In the genomic region with DNA sequence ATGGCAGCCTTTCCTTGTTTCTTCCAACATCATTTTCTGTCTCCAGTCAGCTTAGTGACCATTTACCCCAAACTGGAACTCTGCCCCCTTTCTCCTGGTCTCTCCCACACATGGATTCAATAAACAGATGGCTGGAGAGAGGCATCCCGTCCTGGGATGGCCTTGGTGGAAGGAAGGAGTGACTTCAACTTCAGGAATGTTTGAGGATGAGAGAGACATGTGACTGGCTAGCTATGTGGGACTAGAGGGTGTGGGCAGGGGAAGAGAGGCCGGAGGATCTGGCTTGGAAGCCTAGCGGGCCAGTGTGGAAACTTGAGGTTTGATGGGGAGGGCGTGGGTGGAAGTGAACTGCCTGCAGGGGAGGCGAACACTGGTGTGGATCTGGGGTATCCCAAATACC, we compare ENCODE assay signal across 10 mouse cellular contexts. TPM values are rescaled to one million over a fixed set of nuclear protein-coding genes. Genes with fewer than 3 reads are reported as not detected.
DNase-seq lines count a peak whose midpoint lies in the region; ATAC-seq and TF ChIP-seq lines count a peak whose summit lies in the region.
"Had no signal": no experiment of that assay in that cellular context is flagged by ENCODE, and none has a peak within 500 bp of the region (broad histone marks: within the 10 kb centered on the region; RNA-seq: fewer than 3 reads in every experiment).

No protein-coding gene starts in this region.

- H3K9ac ChIP-seq in stomach, postnatal 0 days (ENCODE audit: low read length), result no peak overlapping the region
- H3K9ac ChIP-seq: forebrain, postnatal 0 days had no signal

- H3K9me3 ChIP-seq in stomach, postnatal 0 days (ENCODE audit: control insufficient read depth, low read length), result no peaks in the 10 kb centered on the region

- no peak overlapping the region for H3K4me2 ChIP-seq in stomach, postnatal 0 days (replicated peaks; ENCODE audit: low read depth)

- H3K4me3 ChIP-seq in spleen, adult 2 months (ENCODE audit: extremely low read depth, insufficient read depth, insufficient read length), result no peak overlapping the region
- H3K4me3 ChIP-seq in stomach, postnatal 0 days (ENCODE audit: low read depth, low read length), result no peak overlapping the region

- H3K4me1 ChIP-seq in spleen, adult 2 months (ENCODE audit: control insufficient read depth, insufficient read depth, insufficient read length), result no peaks in the 10 kb centered on the region
- peaks cover 17% of the 10 kb centered on the region for H3K4me1 ChIP-seq in stomach, postnatal 0 days (replicated peaks; ENCODE audit: control insufficient read depth, insufficient read depth)

- peak; percentile 68 for DNase-seq in gastrocnemius, adult 18-20 months (ENCODE audit: low spot score)
- no peak for DNase-seq in gastrocnemius, adult 8-10 months (ENCODE audit: low spot score in 2 of 2)
- DNase-seq in spleen, adult 2 months (ENCODE audit: low read depth in 1 of 2, low spot score in 2 of 2), result no peak
- no peak for DNase-seq in spleen, adult 18-20 months
- peak; percentile 79 for DNase-seq in gastrocnemius, postnatal 25 days
- DNase-seq in stomach, postnatal 0 days (ENCODE audit: low spot score), result no peak
- no peak for DNase-seq in left cerebral cortex, adult 11 months (ENCODE audit: low spot score)
- DNase-seq in layer of hippocampus, adult 8-10 months (ENCODE audit: low spot score in 2 of 2), result no peak
- DNase-seq: forebrain, postnatal 0 days; retina, postnatal 1 day had no signal

- TF ChIP-seq EP300 in stomach, postnatal 0 days (optimal IDR thresholded peaks at IDR 0.05), result no peak

- ATAC-seq in stomach, postnatal 0 days (ENCODE audit: low FRiP score, low TSS enrichment), result peak; percentile 27; the same call in 1 of the 2 replicates
- ATAC-seq: forebrain, postnatal 0 days had no signal

- no peaks in the 10 kb centered on the region for H3K27me3 ChIP-seq in spleen, adult 2 months (ENCODE audit: control insufficient read depth, insufficient read depth, low read length)
- no peaks in the 10 kb centered on the region for H3K27me3 ChIP-seq in stomach, postnatal 0 days (ENCODE audit: control insufficient read depth, insufficient read depth, low read length)

- peak overlapping the region; percentile 24; the same call in 1 of the 2 replicates for H3K27ac ChIP-seq in spleen, adult 2 months (ENCODE audit: insufficient read depth, low read length)
- H3K27ac ChIP-seq in stomach, postnatal 0 days (replicated peaks), result no peak overlapping the region

- 84% methylated on average over 5 of the region's 5 CpGs for WGBS in spleen, adult 2 months
- 63% methylated on average over 5 of the region's 5 CpGs for WGBS in stomach, postnatal 0 days

- H3K36me3 ChIP-seq in spleen, adult 2 months (ENCODE audit: control insufficient read depth, insufficient read depth, low read length), result no peaks in the 10 kb centered on the region
- H3K36me3 ChIP-seq in stomach, postnatal 0 days (ENCODE audit: control insufficient read depth, insufficient read depth, low read length), result no peaks in the 10 kb centered on the region

- no peak for TF ChIP-seq CTCF in spleen, adult 2 months (IDR thresholded peaks at IDR 0.05; ENCODE audit: extremely low read depth, insufficient read depth, insufficient read length, insufficient replicate concordance)
- TF ChIP-seq CTCF in stomach, postnatal 0 days (IDR thresholded peaks at IDR 0.05; ENCODE audit: low read depth), result peak; percentile 34

- TF ChIP-seq POLR2A in spleen, adult 2 months (IDR thresholded peaks at IDR 0.05; ENCODE audit: low read depth, low read length), result no peak

RNA-seq across cellular contexts. Expression of gene Mxra7, which starts 11.1 kb away (rescaled TPM):
- total RNA-seq in gastrocnemius, adult 18-20 months (2021), result 1 to 10 TPM; 5.2 to 8.2 TPM
- total RNA-seq in gastrocnemius, adult 8-10 months (2022), result 1 to 10 TPM; 5.4 to 9.4 (median 8.1) TPM
- polyA plus RNA-seq in spleen, adult 2 months (2012; rRNA removed), result 18.6 and 25.0 TPM in 2 replicates
- total RNA-seq in gastrocnemius, postnatal 25 days (2021), result 10 to 100 TPM; 13.2 to 14.7 TPM
- 15.9 and 18.4 TPM in 2 replicates for polyA plus RNA-seq in stomach, postnatal 0 days (2015; fragmentation: Nextera tagmentation; extraction: Ambion mirVana)
- total RNA-seq in layer of hippocampus, adult 8-10 months (2022), result 10 to 100 TPM; 18.6 to 22.1 (median 20.0) TPM

RNA-seq across cellular contexts. Expression of gene Mettl23, which starts 26.3 kb away (rescaled TPM):
- total RNA-seq in gastrocnemius, adult 18-20 months (2021), result 10 to 100 TPM; 40.1 to 41.4 TPM
- total RNA-seq in gastrocnemius, adult 8-10 months (2022), result 10 to 100 TPM; 44.9 to 48.8 (median 45.4) TPM
- 30.9 and 35.7 TPM in 2 replicates for polyA plus RNA-seq in spleen, adult 2 months (2012; rRNA removed)
- 10 to 100 TPM; 33.1 to 36.7 TPM for total RNA-seq in gastrocnemius, postnatal 25 days (2021)
- polyA plus RNA-seq in stomach, postnatal 0 days (2015; fragmentation: Nextera tagmentation; extraction: Ambion mirVana), result 40.6 and 44.5 TPM in 2 replicates
- total RNA-seq in layer of hippocampus, adult 8-10 months (2022), result 10 to 100 TPM; 23.0 to 33.2 (median 28.8) TPM

RNA-seq across cellular contexts. Expression of gene Jmjd6, which starts 26.5 kb away (rescaled TPM):
- 10 to 100 TPM; 18.4 to 28.1 TPM for total RNA-seq in gastrocnemius, adult 18-20 months (2021)
- 10 to 100 TPM; 17.7 to 27.2 (median 21.4) TPM for total RNA-seq in gastrocnemius, adult 8-10 months (2022)
- 21.7 and 23.3 TPM in 2 replicates for polyA plus RNA-seq in spleen, adult 2 months (2012; rRNA removed)
- total RNA-seq in gastrocnemius, postnatal 25 days (2021), result 10 to 100 TPM; 20.6 to 22.1 TPM
- 31.8 and 33.2 TPM in 2 replicates for polyA plus RNA-seq in stomach, postnatal 0 days (2015; fragmentation: Nextera tagmentation; extraction: Ambion mirVana)
- 10 to 100 TPM; 29.1 to 36.5 (median 32.4) TPM for total RNA-seq in layer of hippocampus, adult 8-10 months (2022)

RNA-seq across cellular contexts. Expression of gene Mfsd11, which starts 35.5 kb away (rescaled TPM):
- 10 to 100 TPM; 19.1 to 26.2 TPM for total RNA-seq in gastrocnemius, adult 18-20 months (2021)
- total RNA-seq in gastrocnemius, adult 8-10 months (2022), result 10 to 100 TPM; 21.7 to 23.9 (median 22.7) TPM
- 14.2 and 15.7 TPM in 2 replicates for polyA plus RNA-seq in spleen, adult 2 months (2012; rRNA removed)
- 10 to 100 TPM; 21.3 to 23.5 TPM for total RNA-seq in gastrocnemius, postnatal 25 days (2021)
- 31.5 and 34.6 TPM in 2 replicates for polyA plus RNA-seq in stomach, postnatal 0 days (2015; fragmentation: Nextera tagmentation; extraction: Ambion mirVana)
- total RNA-seq in layer of hippocampus, adult 8-10 months (2022), result 10 to 100 TPM; 47.2 to 58.6 (median 51.2) TPM

RNA-seq across cellular contexts. Expression of gene Srsf2, which starts 36.1 kb away (rescaled TPM):
- 10 to 100 TPM; 68.0 to 72.0 TPM for total RNA-seq in gastrocnemius, adult 18-20 months (2021)
- 10 to 100 TPM; 63.8 to 81.3 (median 70.7) TPM for total RNA-seq in gastrocnemius, adult 8-10 months (2022)
- polyA plus RNA-seq in spleen, adult 2 months (2012; rRNA removed), result 546 and 923 TPM in 2 replicates
- 10 to 100 TPM; 61.7 to 65.2 TPM for total RNA-seq in gastrocnemius, postnatal 25 days (2021)
- 403 and 419 TPM in 2 replicates for polyA plus RNA-seq in stomach, postnatal 0 days (2015; fragmentation: Nextera tagmentation; extraction: Ambion mirVana)
- total RNA-seq in layer of hippocampus, adult 8-10 months (2022), result 100 to 1,000 TPM; 177 to 189 (median 181) TPM

Comparison
In these comparisons a context has a peak if more than half of its experiments do, and no peak if none do; other contexts are left out.
1. DNase-seq: peak in gastrocnemius, adult 18-20 months (single experiment) and gastrocnemius, postnatal 25 days (single experiment); none in gastrocnemius, adult 8-10 months (0 of 2), spleen, adult 2 months (0 of 2), spleen, adult 18-20 months (0 of 2), stomach, postnatal 0 days (single experiment), left cerebral cortex, adult 11 months (single experiment) and layer of hippocampus, adult 8-10 months (0 of 2).